Mouse (Mus musculus) bone marrow, adult 2 months (tissue): Measurements from ENCODE around the gene Ppm1j. TPM values are rescaled to one million over a fixed set of nuclear protein-coding genes. Genes with fewer than 3 reads are reported as not detected.

ENCODE experiments used
- H3K27ac ChIP-seq: fragments of 200-500 bp; 2 replicates; pipeline ENCODE4 v1.5.1; 2012; ENCODE audit warnings: low read depth, mild to moderate bottlenecking, control low read depth, inconsistent platforms, low read length; ENCODE audit not compliant: control insufficient read depth, poor library complexity, insufficient read depth
- H3K4me1 ChIP-seq: fragments of 200-500 bp; 2 replicates; pipeline ENCODE4 v1.6.1; 2011; ENCODE audit warnings: low read length; ENCODE audit not compliant: control insufficient read depth, insufficient read depth
- H3K4me3 ChIP-seq: fragments of 200-500 bp; replicated peaks from 2 replicates; pipeline ENCODE3; 2011; ENCODE audit warnings: mild to moderate bottlenecking, low read depth, low read length, control low read depth; ENCODE audit not compliant: control insufficient read depth
- CTCF ChIP-seq: fragments of 200-500 bp; IDR thresholded peaks from 2 replicates; pipeline ENCODE4 v1.5.1; 2011; ENCODE audit warnings: low read length, control low read depth; ENCODE audit not compliant: control insufficient read depth, insufficient read depth
- POLR2A ChIP-seq: fragments of 200-500 bp; IDR thresholded peaks from 2 replicates; pipeline ENCODE4 v1.6.1; 2011; ENCODE audit warnings: low read depth, mild to moderate bottlenecking, control low read depth, low read length, borderline replicate concordance; ENCODE audit not compliant: control insufficient read depth
- WGBS: fragments of 180-500 bp; shearing (Covaris S2); methylation state at CpG from one replicate; pipeline ENCODE4 v1.1.7; 2018; 5-methylcytosine and 5-hydroxymethylcytosine counted together
- polyA plus RNA-seq: library from polyadenylated mRNA; stranded (reverse); fragments of >200 nt; gene quantifications from 2 replicates; pipeline ENCODE4 v1.2.4, GENCODE M21; 2011; ENCODE audit warnings: low replicate concordance; ENCODE audit not compliant: missing spikeins, insufficient read depth, insufficient read length

The Ppm1j gene
- polyA plus RNA-seq, 1 experiment: 2.0 TPM

- Histone ChIP-seq H3K4me3 (no peak overlapping the region), H3K27ac (no peak overlapping the region), H3K4me1 (peaks cover 3% of the 10 kb centered on the region)
- TF ChIP-seq CTCF (peak; percentile 85), POLR2A (no peak)
- WGBS: 2% methylated on average over 7 of the region's 7 CpGs
Measured at GRCm38 (mm10) chr3:104779949-104780348, 907 bp upstream of the Ppm1j start.

- TF ChIP-seq POLR2A: no peak
- no peak for TF ChIP-seq CTCF
- WGBS: under 1% methylated on average over 26 of the region's 26 CpGs
- Histone ChIP-seq H3K4me1 (peaks cover 3% of the 10 kb centered on the region), H3K27ac (no peak within 1 kb of the TSS; the same call in 1 of the 2 replicates), H3K4me3 (peak within 1 kb of the TSS; percentile 4)
Measured at GRCm38 (mm10) chr3:104781471-104781903, 631 bp downstream of the Ppm1j start, which contains the start of gene Fam19a3. Gene Fam19a3 (minus strand): TSS chr3:104781840.

- Histone ChIP-seq H3K4me3 (no peak overlapping the region), H3K27ac (no peak overlapping the region), H3K4me1 (peaks cover 3% of the 10 kb centered on the region)
- TF ChIP-seq POLR2A (no peak), CTCF (no peak)
- 20% methylated on average over 12 of the region's 12 CpGs for WGBS
Measured at GRCm38 (mm10) chr3:104782061-104782681, 1.3 kb downstream of the Ppm1j start.

GRCm38 (mm10) chr3:104783971-104784500 is 3.2 kb downstream of the Ppm1j start:
- TF ChIP-seq CTCF: no peak
- no peak for TF ChIP-seq POLR2A
- Histone ChIP-seq H3K4me1 (peaks cover 3% of the 10 kb centered on the region), H3K4me3 (no peak overlapping the region), H3K27ac (no peak overlapping the region)
- 46% methylated on average over 14 of the region's 14 CpGs for WGBS

GRCm38 (mm10) chr3:104785284-104785683 is 4.4 kb downstream of the Ppm1j start:
- Histone ChIP-seq H3K4me3 (no peak overlapping the region), H3K4me1 (peaks cover 3% of the 10 kb centered on the region), H3K27ac (no peak overlapping the region)
- TF ChIP-seq POLR2A (no peak), CTCF (no peak)
- 91% methylated on average over 6 of the region's 6 CpGs for WGBS

- H3K27ac ChIP-seq: no peak within 1 kb of the TSS; the same call in 1 of the 2 replicates
- WGBS: 52% methylated on average over 3 of the region's 3 CpGs
- H3K4me3 ChIP-seq: peak within 1 kb of the TSS; percentile 40
- 0 out of 2 replicates have a peak, but pooled peaks cover 1% of the 10 kb centered on the region for H3K4me1 ChIP-seq
- TF ChIP-seq POLR2A: no peak
Measured at GRCm38 (mm10) chr3:104788075-104788474, 7.2 kb downstream of the Ppm1j start, which contains the start of gene Rhoc. Gene Rhoc (plus strand): TSS chr3:104788375.

- 1% methylated on average over 52 of the region's 52 CpGs for WGBS
- no peak overlapping the region; the same call in 1 of the 2 replicates for H3K27ac ChIP-seq
- TF ChIP-seq CTCF: peak; percentile 68
- no peak for TF ChIP-seq POLR2A
- no peaks in the 10 kb centered on the region for H3K4me1 ChIP-seq
- H3K4me3 ChIP-seq: peak overlapping the region; percentile 40
Measured at GRCm38 (mm10) chr3:104788561-104789311, 7.9 kb downstream of the Ppm1j start.

- Histone ChIP-seq H3K27ac (no peak overlapping the region; the same call in 1 of the 2 replicates), H3K4me3 (peak overlapping the region; percentile 40), H3K4me1 (no peaks in the 10 kb centered on the region)
- 46% methylated on average over 10 of the region's 10 CpGs for WGBS
- no peak for TF ChIP-seq CTCF
- no peak for TF ChIP-seq POLR2A
Measured at GRCm38 (mm10) chr3:104789312-104789605, 8.4 kb downstream of the Ppm1j start.
